Mouse (Mus musculus) cortical plate, adult 2 months (tissue): ENCODE results near the gene H2-Eb1.

Experiments
- CTCF ChIP-seq: fragments of 200-500 bp; IDR thresholded peaks from 2 replicates; pipeline ENCODE4 v1.5.1; 2011; ENCODE audit warnings: mild to moderate bottlenecking, control low read depth, low read length; ENCODE audit not compliant: insufficient read depth; ENCODE audit errors: extremely low read depth
- POLR2A ChIP-seq: fragments of 200-500 bp; IDR thresholded peaks from 2 replicates; pipeline ENCODE4 v1.6.1; 2011; ENCODE audit warnings: mild to moderate bottlenecking, low read length, control low read depth; ENCODE audit not compliant: insufficient read depth; ENCODE audit errors: extremely low read depth

GRCm38 (mm10) chr17:34285848-34286247 is 19.8 kb upstream of the H2-Eb1 start:
- TF ChIP-seq CTCF (no peak), POLR2A (no peak)
